Mouse (Mus musculus) c-Kit-positive CD71-positive TER-119-positive erythroid progenitor cells, embryonic 14.5 days (primary cell): ENCODE results near the gene Cxcl14.

ENCODE experiments used
- DNase-seq: peaks from one replicate; pipeline ENCODE4 v3.0.0-alpha.2; 2013; ENCODE audit warnings: low spot score

Gene Cxcl14

GRCm38 (mm10) chr13:56251176-56251923 lies 45.0 kb downstream of the Cxcl14 start:
- DNase-seq, result no peak

DNA sequence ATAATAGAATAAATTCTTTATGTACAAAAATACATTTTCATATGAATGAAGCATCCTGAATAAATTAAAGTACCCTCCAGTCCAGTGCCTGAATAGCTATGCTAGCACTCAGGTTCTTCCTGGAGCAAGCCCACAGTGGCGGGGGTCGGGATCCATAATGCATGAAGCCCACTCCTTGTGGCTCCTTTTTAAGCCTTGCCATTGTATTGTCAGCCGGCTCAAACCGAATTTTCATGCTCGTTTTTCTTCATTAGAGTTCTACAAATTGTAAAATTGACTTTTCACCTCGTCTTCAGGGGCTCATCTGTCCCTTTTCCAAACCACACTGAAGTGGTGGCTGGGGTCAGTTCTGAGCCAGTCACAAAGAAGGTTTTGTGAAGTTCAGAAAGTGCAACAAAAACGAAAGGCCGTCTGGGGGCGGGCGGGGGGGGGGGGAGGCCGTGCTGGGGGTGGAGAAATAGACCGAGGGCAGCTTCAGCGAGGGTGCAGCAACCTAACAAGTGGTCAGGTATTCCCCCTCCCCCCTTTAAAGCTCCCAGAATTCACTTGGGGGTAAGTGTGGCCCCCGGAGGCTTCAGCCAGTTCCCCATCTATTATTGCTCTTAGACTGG lies 45.7 kb downstream of the Cxcl14 start:
- DNase-seq, result no peak

DNA sequence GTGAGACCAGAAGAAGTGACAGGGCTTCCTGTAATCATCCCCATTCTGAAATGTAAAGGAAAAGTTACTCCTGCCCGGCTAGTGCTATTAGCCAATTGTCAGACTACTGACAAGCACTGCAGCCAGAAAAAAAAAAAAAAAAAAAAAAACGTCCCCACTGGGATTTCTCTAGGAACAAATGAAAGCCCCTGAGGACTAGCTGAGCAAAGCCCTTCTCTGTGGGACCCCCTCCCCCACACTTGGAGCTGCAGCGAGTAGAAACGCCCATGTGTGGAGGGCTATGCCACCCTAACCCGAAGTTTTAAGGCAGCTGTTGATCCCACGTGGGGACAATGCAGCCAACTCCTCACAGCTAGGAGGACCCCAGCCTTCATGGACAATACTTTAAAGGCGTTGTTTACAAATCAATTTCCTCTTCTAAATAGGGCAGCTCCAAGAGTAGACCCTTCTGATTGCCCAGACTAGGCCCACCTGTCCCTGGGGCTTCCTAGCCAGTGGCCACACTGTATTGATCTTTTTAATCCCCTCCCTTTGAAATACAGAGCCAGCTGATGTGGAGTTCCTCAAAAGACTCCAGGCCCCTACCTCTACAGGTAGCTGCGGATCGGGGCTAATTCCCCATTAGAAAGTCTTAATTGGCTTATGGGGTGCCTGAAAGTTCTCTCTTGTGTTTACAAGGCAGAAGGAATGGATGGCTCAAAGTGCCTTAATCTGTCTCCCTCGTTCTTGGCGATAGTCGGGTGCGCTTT lies 46.6 kb downstream of the Cxcl14 start:
- no peak for DNase-seq

DNA sequence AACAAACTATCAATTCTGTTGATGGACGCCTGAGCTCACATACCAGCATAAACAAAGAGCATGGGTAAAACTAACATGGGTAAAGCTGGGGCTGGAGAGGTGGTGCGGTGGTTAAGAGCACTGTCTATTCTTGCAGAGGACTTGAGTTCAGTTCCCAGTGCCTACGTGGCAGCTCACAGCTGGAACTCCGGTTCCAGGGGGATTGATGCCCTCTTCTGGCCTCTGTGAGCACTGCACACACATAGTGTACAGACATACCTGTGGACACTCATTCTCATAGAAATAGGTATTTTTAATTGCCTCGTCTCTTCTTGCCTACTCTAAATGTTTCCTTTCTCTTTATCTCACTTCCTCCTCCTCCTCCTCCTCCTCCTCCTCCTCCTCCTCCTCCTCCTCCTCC lies 53.2 kb downstream of the Cxcl14 start:
- no peak for DNase-seq

- no peak for DNase-seq
These were observed 56.2 kb downstream of the Cxcl14 start for GRCm38 (mm10) chr13:56240012-56240770.
